Mouse (Mus musculus): ENCODE measurements around the gene Syn2.

The Syn2 gene

DNA sequence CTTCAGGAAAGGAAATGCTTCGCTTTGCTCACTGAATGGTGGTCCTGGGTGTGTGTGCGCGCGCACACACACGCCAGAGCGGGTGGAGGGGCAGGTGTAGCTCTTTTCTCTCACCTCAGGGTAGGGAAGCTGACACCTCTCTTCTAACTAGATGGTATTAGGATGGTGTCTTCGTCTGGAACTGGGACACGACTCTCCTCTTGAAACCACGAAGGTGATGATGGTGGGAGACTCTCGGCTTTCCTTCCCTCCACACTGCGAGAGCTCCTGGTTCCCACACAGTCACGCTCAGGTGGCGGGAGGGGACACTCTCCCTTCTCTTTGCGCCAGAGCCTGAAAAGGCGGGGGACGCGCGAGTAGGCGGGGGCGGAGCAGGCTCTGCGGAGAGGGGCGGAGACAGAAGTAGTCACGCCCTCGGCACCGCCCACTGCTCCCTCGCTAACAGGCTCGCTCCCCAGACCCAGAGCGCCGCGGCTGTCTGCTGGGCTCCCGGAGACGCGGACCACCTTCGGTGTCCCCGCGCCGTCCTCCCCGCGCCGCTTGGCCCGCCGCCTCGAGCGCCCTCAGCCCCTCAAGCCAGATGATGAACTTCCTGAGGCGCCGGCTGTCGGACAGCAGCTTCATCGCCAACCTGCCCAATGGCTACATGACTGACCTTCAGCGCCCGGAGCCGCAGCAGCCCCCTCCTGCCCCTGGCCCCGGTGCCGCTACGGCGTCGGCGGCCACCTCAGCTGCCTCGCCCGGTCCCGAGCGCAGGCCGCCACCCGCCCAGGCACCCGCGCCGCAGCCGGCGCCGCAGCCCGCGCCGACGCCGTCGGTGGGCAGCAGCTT is at the start of gene Syn2:
Gene Syn2, plus strand, starts transcription at position 402 of the 831 bp plus-strand sequence.
- peak; percentile 79 for DNase-seq

DNA sequence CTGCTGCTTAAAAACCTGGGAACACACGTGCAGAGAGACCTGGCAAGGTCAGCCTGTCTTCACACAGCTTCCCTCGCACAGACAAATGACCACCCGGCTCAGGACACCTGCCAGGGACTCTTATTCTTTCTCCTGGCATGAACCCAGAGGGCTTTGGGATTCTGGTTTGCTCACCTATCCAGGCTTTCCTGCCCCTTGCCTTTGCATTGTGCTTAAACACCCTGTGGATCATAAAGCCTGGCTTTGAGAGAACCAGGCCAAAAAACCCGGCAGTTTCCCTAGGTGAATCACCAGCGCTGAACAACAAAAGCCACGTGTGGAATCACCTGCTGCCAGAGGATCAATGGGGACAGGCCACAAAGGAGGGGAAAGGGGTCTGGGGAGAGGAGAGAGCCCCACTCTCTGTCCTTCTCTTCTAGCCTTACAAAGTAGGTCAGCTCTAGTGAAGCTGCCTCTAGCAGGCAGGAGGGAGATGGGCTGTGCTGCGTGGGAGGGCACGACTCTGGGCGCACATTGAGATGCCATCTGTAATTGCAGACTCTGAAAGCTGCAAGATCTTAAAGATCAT is 49.3 kb upstream of the Syn2 start:
- no peak for DNase-seq

DNA sequence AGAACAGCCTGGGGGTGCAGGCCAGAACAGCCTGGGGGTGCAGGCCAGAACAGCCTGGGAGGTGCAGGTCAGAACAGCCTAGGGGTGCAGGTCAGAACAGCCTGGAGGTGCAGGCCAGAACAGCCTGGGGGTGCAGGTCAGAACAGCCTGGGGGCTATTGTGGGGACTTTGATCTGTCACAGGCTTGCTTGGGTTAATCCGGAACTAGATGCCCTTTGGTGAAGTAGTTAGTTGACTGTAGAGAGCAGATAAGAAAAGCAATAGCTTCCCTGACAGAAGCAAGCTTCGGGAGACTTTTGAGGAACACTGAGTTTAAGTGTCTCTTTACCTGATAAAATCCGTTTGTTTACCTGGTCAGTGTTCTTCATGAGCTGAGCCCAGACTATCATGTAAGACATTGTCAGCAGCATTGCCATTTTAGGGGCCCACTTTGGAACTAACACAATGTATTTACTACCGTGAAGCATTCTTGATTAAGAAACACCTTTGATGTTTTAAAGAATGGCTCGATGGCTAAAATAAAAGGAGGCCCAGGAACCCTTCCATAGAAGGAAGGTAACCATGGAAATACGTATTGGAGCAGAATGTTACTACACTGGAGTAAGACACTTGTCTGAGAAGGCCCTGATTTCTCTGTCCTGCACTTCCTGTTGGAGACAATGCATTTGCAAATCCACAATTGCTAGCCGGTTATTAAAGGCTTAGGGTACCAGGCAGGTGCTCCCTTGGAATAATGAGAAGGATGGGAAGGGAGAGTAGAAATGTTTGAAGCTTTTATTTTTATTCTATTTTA is 46.2 kb upstream of the Syn2 start:
- DNase-seq = no peak

DNA sequence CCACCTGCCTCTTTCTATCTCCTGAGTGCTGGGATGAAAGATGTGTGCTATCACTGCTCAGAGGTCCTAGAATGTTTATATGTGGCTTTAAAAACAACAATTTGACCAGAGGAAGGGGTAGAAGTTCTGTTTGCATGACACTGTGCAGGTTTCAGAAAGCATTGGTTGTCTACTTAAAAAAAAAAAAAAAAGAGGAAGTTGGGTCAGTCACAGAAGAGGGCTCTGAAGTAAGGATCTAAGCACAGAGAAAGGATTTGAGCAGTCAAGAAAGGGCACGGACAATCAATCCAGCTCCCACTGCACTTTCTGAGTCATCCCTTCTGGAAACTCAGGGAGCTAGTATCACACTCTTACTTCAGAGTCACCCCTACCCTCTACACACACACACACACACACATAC is 43.0 kb upstream of the Syn2 start:
- DNase-seq = no peak

DNA sequence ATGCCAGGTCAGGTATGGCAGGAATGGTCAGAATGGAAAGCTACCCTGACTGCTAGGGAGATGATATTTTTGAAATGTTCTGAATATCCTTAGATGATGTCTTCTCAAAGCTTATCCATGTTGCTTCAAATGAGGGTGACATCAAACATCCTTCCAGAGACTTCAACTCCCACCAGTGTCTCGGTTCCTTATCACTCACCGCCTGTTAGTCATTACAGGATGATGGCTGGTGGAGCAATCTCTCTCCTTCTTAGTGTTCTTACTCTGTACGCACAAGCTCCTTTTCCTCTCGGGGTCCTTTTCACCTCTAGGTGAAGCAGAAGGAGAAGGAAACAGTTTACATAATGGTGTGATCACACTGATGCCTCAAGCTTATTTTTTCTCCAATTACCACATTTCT is 32.2 kb upstream of the Syn2 start:
- no peak for DNase-seq

DNA sequence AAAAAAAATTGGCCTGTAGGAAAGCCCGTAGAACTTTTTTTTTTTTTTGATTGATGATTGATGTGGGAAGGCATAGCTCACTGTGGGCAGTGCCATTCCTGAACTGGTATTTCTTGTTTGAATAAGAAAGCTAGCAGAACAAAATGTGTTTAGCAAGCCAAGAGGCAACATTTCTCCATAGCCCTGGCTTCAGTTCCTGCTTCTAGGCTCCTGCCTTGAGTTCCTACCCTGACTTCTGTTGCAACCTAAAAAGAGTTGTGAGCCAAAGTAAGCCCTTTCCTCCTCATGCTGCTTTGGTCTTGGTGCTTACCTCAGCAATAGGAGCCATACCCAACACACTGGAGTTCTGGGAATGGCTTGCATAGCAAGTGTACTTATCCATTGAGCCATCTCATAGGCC is 23.3 kb upstream of the Syn2 start:
- no peak for DNase-seq

DNA sequence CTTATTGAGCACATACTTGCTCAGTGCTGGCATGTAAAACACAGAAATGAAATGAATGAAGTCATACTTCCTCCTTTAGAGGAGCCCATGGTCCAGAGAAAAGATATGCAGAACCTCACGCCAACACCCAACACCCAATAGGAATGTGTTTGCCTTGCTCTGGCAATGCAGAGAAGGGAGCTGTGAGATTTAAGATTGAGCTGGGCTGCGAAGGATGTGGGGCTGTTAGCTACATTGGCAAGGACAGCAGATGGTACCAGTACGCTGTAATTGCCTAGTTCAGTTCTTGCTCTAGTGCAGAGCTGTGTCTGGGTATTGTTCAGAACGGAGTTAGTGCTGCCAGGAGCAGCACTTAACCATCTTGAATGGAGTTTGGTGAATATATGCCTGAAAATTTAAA is 12.5 kb upstream of the Syn2 start:
- no peak for DNase-seq

DNA sequence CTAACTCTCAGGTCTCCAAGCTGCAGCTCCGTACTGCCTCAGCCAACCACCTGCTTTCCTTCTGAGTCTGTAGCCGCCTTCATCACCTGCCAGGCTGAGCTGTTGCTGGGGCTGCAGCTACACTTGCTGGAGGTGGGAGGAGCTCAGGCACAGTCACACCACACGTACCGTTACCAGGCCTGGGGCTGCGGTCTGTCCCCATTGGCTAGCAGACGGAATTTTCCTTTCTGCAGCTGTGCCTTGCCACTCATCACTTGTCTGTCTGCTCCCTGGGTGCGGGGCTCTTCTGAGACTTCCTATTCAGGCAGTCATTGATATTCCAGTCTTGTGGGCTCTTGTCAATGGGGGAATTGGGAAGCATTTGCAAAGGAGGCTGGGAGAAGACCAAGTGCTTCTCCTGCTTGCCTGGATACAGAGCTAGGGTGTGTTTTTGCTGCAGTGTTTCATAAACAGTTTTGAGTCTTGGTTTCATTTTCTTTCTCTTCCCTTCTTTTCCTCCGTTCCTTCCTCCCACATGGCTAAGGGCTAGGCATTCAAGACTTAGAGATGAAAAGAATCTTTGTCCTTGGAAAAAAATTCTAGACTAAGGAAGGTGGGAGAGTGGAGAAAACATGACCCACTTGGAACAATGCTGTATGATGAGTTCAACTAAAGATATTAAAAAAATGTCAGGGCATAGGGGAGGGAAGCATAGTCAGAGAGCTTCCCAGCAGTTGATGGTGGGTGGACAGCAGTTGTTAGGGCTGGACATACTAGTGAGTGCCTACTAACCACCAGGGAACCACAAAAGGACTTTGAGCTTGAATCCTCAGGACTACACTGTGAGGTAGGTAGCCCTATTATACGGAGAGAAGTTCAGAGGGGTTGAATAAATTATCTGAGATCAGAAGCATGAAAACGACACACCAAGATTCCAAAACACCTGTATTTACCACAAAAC is 11.2 kb upstream of the Syn2 start:
- peak; percentile 19 for DNase-seq

DNA sequence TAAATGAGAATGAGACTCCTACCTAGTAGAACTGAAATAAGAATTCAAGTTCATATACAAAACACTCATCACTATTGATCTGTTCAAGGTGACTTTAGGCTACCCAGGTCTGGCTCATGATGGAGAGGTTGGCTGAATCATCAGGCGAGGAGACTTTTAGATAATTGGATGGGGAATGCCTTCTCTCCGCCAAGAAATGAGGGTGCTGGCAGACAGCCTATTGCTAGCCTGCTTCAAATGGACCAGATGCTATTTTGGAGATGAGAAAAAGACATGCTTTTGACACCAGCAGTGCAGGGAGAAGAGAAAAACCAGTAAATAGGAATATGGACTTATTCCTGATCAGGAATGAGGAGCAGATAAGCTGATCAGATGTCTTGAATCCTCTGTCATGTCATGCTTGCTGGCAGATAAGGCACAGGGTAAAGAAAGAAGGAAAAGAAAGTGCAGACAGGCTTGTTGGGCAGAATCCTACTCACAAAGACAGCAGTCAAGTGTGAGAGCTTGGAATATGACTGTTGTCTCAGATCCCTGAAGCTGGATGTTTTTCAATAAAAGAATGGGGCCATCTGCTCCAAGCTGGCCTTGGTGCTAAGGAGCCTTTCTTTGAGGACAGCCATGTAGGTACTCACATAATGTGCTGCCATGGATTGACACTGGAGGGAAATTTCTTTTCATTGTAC is 9.9 kb upstream of the Syn2 start:
- DNase-seq = peak; percentile 40

DNA sequence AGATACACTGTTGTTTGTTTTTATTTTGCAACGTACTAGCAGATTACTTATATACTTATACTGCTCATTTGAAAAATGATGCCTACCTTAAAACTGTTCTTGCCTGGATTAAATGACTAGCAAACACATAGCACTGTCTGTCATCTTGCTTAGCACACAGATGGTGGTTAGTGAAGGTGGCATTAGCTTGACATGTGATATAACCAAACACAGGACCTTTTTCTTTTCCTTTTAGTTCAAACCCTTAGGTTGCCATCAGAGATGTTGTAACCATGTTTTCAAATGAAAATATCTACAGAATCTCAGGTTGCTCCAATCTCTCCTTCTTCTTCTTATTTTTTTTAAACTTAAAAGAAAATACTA is 9.4 kb upstream of the Syn2 start:
- no peak for DNase-seq

DNA sequence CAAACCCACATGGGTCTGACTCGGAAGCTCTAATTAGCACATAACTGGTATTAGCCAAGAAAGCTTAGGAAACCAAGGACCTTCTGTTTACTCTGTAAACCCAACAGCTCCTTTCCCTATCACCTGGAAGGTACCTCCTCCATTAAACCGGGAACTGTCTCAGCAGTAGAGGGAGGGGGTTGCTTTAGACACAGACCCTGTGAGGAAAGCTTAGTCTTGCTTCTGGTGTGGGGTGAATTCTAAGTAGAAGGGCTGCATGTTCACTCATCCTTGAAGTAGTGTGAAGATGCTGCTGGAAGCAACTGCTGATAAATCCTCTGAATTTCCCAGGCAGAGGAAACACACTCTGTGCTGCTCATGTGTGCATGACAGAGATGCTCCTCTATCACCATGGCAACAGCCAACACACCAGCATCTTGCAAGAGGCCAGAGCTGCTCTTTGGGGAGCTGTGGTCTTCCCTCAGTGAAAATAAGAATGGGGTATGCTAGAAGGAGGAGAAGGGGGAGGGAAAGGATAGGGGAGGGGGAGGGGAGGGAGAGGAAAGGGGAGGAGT is 8.4 kb upstream of the Syn2 start:
- no peak for DNase-seq

DNA sequence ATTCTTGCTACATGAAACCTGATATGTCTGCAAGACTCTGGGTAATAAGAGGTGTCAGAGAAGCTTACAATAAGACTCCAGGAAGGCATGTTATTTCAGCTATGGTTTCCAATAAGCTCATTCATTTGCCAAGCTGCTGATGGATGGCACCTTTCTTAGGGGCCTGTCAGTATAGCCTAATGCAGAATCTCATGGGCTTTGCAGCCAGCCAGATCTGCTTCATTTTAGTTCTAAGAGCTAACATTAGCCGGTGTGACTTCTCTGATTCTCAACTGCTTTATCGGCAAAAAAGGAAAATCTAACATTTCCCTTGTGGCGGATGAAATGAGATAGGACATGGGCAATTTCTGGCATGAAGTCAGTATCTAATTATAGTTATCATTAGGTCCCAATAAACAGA is 7.9 kb upstream of the Syn2 start:
- no peak for DNase-seq

DNA sequence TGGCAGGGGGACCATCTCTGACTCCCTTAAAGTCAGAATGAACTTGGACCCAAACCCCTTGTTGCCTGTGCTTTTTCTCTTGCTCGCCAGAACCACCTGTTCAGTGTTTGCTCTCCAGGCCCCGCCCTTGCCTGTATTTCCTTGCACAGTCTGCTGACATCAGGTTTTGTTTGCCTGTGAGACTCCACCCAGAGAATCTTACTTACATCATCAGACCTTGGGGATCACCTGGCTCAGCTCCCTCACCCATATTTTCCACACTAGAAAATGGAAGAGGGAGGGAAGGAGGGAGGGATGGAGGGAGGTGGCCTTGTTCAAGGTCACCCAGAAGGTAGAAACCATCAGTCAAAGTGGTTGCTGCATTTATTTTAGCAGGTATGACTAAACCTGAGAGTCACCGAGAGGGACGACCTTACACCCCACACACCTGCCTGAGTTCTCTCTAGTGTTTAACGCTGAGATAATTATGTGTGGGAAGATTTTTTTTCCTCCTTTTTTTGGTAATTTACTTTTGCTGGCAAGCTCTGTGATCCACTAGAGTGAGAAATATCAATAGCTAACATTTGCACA is 7.4 kb upstream of the Syn2 start:
- DNase-seq = no peak

DNA sequence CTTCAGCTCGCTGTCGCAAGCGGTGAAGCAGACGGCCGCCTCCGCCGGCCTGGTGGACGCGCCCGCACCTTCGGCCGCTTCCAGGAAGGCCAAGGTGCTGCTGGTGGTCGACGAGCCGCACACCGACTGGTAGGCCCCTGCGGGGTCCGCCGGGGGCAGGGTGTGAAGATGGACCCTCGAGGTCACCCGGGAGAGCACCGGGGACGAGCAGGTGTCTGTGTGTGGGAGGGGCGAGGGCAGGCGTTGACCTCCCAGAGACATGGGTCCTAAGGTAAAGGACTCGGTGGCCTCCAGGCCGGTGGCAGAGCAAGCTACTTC is 589 bp downstream of the Syn2 start:
- no peak for DNase-seq

DNA sequence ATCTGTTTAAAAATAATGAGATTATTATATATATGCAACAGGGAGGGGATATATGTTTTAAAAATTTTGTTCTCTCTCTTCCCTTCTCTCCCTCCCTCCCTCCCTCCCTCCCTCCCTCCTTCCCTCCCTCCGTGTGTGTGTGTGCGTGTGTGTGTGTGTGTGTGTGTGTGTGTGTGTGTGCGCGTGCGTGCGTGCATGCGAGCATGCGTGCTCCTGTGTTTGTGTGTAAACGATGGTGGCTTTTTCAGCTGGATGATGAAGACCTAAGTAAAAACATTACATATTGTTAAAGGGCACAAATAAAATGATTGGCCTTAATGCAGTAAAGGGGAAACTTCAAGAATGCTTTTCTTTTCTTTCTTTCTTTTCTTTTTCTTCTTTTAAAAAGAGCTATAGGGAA is 1.5 kb downstream of the Syn2 start:
- no peak for DNase-seq

DNA sequence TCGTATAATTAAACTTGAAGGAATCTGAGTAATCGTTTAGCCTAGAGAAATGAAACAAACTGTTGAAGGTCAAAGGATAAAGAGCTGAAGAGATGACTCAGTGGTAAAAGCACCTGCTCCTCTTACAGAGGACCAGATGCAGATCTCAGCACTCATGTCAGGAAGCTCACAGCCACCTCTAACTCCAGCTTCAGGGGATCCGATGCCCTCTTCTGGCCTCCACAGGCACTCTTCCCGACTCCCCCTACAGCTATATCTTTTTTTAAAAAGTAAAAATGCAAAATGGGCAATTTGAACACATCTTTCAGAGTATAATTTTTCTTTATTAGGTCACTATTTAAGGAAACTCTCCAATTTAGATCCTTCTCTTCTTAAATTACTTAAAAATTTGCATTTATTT is 6.7 kb downstream of the Syn2 start:
- DNase-seq = no peak

DNA sequence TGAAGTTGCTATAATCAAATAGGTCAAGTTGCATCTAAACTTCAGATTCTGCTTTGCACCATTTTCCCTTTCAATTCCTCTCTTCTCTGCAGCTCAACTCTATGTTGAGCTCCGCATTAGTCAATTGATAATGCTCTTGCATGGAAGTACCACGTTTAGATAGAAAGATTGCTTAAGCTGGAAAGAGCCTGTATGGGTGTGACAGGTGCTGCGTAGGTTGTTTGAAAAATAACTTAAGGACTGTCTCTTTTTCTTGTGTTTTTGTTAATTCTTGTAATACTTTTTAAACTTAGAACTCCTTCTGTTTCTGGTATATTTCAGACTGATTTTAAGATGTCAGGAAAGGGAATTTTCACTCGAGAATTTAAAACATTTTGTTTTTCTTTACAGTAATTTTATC is 26.5 kb downstream of the Syn2 start:
- no peak for DNase-seq

DNA sequence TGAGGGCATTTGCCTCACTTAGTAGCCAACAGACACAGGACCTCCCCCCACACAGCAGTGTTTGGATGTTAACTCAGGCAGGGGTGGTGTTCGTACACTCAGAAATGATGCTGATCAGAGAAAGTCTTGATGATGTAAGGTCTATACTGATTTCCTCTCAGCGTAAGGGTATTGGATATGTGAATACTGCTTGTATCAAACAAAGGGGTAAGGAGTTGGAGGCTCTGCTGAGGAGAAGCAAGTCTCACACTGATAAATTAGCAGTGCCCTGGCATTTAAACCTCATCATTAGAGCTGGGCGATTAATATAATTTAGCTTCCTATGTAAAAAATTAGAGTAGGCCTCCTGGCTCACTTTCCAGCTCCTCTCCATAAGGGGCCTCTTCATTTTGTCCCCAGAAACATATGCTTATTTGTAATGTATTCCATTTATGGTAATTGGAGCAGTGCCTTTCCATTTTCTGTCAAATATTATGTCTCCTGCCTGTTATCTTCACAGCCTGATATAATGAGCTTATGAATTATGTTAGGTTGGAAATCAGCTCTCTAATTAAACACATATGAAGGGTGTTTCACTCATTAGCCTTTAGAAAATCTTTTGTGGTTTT is 31.3 kb downstream of the Syn2 start:
- DNase-seq = no peak

DNA sequence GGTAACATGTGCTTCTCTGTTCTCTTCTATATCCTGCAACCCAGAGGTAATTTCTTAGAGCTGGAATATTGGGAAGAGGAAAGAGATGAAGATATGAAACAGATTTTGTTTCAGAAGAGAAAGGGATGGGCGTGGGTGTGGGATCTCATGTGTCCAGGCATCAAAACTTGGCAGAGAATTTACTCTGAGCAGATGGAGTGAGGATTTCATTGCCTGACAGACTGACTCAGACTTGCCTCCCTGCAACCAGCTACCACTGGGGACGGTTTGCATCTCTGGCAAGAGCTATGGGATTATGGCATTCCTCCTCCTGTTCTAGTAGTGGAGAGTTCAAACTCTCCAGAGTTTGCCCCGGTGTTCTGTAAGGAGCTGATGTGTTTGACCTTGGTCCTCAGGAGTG is 34.2 kb downstream of the Syn2 start:
- DNase-seq = no peak

DNA sequence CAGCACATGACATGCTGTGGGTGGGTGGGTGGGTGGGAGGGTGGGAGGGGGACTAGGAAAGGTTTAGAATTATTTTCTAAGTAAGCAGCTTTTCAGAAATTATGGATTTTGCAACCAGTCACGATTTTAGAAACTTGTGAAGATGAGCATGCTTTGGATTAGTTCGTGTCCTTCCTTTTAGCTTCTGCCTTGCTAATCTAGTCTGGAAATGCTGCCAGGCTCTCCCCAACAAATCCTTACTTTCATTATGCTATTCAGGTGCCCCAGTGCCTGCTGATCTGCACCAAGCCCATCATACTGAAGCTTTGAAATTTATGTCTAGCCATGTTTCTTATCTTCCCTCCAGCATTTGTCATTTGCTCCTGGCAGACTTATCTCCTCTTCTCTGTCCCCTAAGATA is 34.8 kb downstream of the Syn2 start:
- no peak for DNase-seq

DNA sequence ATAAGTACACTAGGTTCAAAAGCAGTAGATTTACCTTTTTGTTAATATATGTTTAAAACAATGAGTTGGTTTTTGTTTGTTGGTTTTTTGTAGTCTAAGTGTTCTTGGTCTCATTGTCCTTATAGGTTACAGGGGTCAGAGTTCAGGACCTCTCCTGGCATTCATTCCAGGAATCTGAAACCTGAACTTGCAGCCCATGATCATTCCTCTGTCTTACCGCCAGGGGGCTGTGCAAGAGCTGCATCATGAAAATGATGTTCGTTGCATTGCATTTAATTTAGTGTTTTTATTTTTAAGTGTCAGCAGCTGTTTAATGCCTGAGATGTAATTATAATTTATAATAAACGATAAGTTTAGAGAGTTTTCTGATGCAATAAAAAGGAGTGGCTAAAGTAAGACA is 40.1 kb downstream of the Syn2 start:
- DNase-seq = peak; percentile 8
